Mouse (Mus musculus) megakaryocyte, adult 5-6 weeks (primary cell): Measurements from ENCODE around the gene Tle6. TPM values are rescaled to one million over a fixed set of nuclear protein-coding genes. Genes with fewer than 3 reads are reported as not detected.
A peak's percentile ranks its signal among the peaks of the same experiment; 100 is the strongest.

Source experiments
- ATAC-seq: 2 replicates; pipeline ENCODE4 v1.8.0; 2016; ENCODE audit warnings: mild to moderate bottlenecking, inconsistent platforms; ENCODE audit not compliant: poor library complexity, severe bottlenecking
- total RNA-seq, 2 experiments: library from RNA; stranded (forward) in 1 of 2; stranded (reverse) in 1 of 2; fragments of 153-499, 151-499 nt in 1 of 2; fragments of 221-1000, 200-1000 nt in 1 of 2; gene quantifications; 2 replicates each; pipeline versions ENCODE4 v1.2.3 to v1.2.4; 2015 to 2017

Gene Tle6
- total RNA-seq, 2 experiments from 2014 or later, result 1.9 to 11.4 TPM

GRCm38 (mm10) chr10:81626101-81626993 lies 25.5 kb upstream of the Tle6 start:
- no peak for ATAC-seq

DNA sequence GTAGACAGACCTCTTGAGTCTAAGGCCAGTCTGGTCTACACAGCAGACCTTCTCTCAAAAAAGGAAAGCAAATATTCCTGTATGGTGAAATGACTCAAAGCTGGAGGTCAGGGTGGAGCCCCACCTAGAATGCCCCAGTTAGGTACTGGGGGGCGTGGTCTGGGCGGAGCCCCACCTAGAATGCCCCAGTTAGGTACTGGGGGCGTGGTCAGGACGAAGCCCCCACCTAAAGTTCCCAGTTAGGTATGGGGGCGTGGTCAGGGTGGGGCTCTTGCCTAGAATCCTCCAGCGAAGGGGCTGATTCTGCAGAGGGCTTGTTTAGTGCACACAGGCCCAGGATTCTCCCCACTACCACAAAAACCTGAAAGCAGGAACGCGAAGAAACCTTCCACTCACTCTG lies 22.6 kb upstream of the Tle6 start:
- ATAC-seq, result no peak

GRCm38 (mm10) chr10:81620786-81621185 lies 19.9 kb upstream of the Tle6 start:
- no peak for ATAC-seq

DNA sequence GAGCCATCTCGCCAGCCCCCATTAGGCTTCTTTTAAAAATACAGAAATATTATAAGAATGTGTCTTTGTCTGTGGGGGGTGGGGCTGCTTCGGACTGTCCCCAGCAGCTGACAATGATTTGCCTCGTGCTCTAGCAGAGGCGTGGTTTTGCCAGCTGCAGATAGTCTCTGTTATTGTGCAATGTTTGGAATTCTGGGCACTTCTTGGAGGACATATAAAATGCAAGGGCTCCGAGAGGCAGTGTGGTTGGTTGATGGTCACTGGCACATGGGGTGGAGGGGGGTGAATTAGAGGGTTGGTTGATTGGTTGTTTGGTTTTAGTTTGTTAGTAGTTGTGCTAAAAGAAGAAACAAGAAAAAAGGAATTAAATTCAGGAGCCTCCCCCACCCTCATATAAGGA lies 19.1 kb upstream of the Tle6 start:
- no peak for ATAC-seq

GRCm38 (mm10) chr10:81615486-81615885 lies 14.6 kb upstream of the Tle6 start:
- no peak for ATAC-seq

- no peak for ATAC-seq
These were observed 11.9 kb upstream of the Tle6 start for GRCm38 (mm10) chr10:81612779-81613178.

- ATAC-seq, result no peak
These were observed 7.4 kb upstream of the Tle6 start for GRCm38 (mm10) chr10:81608308-81608707.

DNA sequence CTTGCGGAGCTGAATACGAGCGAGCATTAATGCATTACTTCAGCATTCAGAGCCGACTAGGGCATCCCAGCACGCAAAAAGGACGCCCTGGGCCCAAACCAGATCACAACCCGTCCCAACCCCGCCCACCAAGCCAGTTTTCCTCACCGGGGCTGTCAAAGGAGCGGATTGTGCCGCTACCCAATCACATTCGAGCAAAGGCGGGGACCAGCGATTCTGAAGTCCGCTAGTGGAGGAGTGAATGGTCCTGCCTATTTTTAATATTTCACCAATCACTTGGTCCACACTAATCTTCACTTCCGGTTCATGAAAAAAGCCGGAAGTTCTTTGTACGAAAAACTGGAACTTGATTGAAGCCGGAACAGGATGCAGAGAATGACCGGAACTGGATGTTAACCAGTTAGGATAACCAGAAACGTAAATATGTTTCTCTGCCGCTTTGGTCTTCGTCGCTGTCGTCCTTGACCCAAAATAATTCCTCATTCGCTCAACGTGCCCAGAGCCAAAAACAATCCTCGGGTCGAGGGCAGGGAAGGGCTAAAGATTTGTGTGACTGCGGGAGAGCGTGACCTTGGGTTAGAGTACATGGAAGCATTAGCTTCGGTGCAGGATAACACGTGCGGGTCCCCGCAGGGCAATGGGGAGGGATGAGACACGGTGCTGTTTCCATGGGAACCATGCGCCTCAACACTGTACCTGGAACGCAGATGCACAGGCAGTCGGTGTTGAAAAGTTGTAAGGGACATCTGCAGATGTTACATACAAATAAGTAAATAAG lies 5.3 kb upstream of the Tle6 start, which contains the start of gene BC025920:
BC025920 (plus strand) TSS at position 297 of the 778 bp plus-strand sequence.
- ATAC-seq, result peak; percentile 85

DNA sequence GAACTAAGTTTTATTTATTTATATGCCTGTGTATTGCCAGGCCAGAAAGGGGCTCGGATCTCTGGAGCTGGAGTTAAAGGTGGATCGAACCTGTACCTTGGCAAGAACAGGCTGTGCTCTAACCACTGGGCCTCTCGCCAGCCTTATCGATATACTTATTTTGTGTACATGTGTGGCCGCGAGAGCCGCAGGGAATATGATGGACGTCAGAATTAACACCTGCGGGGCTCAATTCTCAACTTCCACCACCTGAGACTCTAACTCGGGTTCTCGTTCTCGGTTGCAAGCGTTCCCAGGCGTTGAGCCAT lies 4.7 kb upstream of the Tle6 start:
- ATAC-seq, result no peak

- ATAC-seq, result peak; percentile 50
These were observed 4.2 kb upstream of the Tle6 start for GRCm38 (mm10) chr10:81604968-81605665.

DNA sequence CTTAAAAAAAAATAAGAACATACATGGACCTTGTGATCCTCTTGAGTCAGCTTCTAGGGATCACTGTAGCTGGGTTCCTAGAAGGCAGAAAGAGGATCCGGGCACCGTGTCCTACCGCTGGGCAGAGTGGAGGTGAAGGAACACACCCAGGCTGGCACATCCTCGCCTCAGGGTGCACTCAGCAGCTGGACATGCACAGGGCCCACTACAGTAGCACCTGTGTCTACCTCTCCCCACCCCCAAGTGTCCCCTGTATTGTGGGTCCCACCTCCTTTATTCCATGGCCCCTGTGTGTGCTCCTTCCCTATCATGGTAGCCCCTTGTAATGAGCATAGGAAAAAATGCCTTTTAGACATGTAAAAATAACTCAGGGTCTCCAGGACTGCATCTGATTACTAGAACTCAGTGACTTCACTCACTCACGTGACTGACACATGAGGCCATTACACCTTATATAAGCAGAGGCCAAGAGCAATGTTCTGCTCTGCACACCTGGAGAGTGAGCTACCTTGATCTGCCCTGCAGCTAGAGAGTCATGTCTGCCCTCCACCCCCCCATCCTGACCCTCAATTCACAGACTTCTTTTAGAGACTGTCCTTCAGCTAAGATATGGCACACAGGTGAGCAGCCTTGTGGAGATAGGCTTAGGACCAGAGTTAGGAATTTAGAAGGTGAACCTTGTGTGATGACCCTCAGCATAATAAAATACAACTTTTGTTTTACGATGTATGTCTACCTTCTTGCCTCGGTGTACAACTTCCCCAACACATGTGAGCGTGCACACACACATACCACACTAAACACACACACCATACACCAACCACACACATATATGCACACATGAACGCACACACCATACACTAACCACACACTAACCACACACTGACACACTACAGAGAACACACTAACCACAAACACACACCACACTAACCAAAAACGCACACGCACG lies 3.4 kb upstream of the Tle6 start:
- ATAC-seq, result no peak

DNA sequence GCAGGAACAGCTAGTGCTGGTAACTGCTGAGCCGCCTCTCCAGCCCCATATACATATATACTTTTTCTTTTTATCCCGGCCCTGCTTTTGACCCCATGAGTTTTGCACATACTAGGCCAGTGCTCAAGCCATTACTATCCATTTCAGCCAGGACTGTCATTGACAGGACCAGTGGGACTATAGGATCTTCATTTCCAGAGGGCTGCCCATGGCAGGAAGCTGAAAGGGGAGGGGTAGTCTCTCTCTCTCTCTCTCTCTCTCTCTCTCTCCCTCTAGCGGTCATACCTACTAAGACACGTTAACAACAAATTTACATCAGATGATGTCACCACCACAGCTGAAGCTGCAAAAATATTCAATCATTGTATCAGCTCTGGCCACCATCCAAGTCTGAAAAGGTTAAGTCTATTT lies 1.9 kb upstream of the Tle6 start:
- peak; percentile 31 for ATAC-seq

GRCm38 (mm10) chr10:81601396-81601905 lies 578 bp upstream of the Tle6 start:
- ATAC-seq, result no peak

DNA sequence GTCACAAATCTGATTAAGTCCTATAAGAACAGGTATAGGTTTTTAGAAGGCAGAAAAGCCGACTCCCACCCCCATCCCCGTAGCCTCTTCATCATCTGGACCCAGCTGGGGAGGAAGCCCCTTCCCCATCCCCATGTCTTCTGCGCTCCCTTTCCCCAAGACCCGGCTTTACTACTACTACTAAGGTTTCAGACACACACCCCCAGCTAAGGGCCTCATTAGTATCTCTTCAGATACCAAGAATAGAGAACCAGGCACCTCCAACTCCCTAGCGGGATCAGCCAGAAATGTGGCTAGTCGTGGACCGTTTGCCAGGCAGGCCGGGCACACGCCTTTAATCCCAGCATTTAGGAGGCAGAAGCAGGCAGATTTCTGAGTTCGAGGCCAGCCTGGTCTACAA lies 777 bp downstream of the Tle6 start:
- ATAC-seq, result no peak

- ATAC-seq, result no peak
These were observed 1.2 kb downstream of the Tle6 start for GRCm38 (mm10) chr10:81599630-81600029.

- no peak for ATAC-seq
These were observed 2.0 kb downstream of the Tle6 start for GRCm38 (mm10) chr10:81598871-81599270.

GRCm38 (mm10) chr10:81598342-81598741 lies 2.5 kb downstream of the Tle6 start:
- ATAC-seq, result no peak

DNA sequence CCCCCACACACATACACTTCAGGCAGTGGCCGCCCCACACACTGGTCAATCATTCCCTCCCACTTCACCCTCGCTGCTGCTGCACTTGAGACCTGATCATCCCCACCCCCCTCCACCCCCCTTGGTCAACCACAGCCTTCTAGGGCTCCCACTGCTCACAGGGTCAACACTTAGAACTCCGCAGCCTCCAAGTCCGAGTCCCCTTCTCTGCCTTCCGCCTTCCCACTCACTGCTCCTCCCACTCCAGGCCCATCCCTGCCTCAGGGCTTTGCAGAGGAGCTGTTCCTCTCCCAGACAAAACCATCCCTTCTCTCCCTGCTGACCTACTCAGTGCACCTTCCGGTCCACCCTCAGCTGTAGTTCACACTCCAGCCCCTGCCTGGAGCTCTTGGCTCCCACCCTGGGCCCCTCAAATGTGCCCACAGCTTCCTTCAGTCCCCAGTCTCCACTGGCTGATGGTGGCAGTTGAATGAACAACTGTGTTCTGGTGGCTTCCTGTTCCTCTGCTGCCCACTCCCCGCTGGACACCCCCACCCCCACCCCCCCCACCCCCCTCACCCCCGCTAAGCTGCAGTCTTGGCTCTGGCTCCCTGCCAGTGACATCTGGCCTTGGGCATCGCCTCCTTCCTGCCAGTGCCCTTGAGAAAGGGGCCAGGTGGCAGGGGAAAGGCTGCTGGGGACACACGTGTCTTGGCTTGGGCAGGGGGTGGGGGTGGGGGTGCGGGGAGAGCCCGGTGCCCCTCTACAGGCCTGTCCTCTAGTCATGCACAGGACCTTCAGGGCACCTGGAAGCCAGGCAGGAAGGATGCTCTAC lies 3.5 kb downstream of the Tle6 start:
- peak; percentile 30; the same call in 1 of the 2 replicates for ATAC-seq

DNA sequence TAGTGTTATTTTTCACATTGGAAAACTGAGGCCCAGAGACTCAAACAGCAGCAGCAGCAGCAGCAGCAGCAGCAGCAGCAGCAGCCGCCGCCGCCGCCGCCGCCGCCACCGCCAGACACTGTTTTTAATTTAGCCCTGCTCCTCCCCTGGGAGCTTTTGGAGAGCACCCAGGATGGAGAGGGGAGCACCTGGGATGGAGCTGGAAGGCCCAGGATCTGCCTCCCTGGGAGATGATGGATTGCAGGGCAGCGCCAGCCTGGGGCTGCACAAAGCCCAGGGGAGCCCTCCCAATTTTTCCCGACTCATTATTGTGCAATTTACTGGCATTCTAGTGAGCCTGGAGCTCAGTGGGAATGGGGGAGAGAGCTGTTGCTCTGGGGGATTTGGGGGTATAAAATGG lies 4.3 kb downstream of the Tle6 start:
- no peak for ATAC-seq
